Mouse (Mus musculus) MEL (cell line): ENCODE measurements around the gene Slc9a3r2. TPM values are rescaled to one million over a fixed set of nuclear protein-coding genes. Genes with fewer than 3 reads are reported as not detected.
A peak's percentile ranks its signal among the peaks of the same experiment; 100 is the strongest.

Source experiments
- DNase-seq: peaks from one replicate; pipeline ENCODE4 v3.0.0; 2011; ENCODE audit warnings: low read depth, low spot score
- H3K27ac ChIP-seq: 2 replicates; pipeline ENCODE4 v1.5.1; 2012; ENCODE audit warnings: low read depth, mild to moderate bottlenecking, control low read depth, low read length, moderate library complexity; ENCODE audit not compliant: control insufficient read depth
- H3K27me3 ChIP-seq, 2 experiments: fragments of 150-350 bp in 1 of 2; sonication (generic) in 1 of 2; 2 replicates each; pipeline ENCODE4 v1.6.1; 2012; ENCODE audit warnings: low read length in 2 of 2, mild to moderate bottlenecking in 2 of 2, improper control_type of control experiment in 1 of 2, moderate library complexity in 1 of 2; ENCODE audit not compliant: insufficient read depth in 2 of 2, control insufficient read depth in 1 of 2
- H3K36me3 ChIP-seq, 2 experiments: 2 replicates each; pipeline ENCODE4 v1.6.1; 2012 to 2014; ENCODE audit warnings: low read length in 2 of 2, improper control_type of control experiment in 1 of 2, inconsistent platforms in 1 of 2, mild to moderate bottlenecking in 1 of 2; ENCODE audit not compliant: insufficient read depth in 2 of 2, control insufficient read depth in 1 of 2
- H3K4me1 ChIP-seq, 2 experiments: fragments of 150-350 bp in 1 of 2; sonication (generic) in 1 of 2; 2 replicates each; pipeline ENCODE4 v1.6.1; 2012; ENCODE audit warnings: low read length in 2 of 2, improper control_type of control experiment in 1 of 2, mild to moderate bottlenecking in 1 of 2; ENCODE audit not compliant: insufficient read depth in 2 of 2, control insufficient read depth in 1 of 2
- H3K4me3 ChIP-seq, 2 experiments: fragments of 150-350 bp in 1 of 2; sonication (generic) in 1 of 2; 2 replicates each; pipeline ENCODE4 v1.5.1; 2012; ENCODE audit warnings: low read depth in 2 of 2, low read length in 2 of 2, mild to moderate bottlenecking in 2 of 2, moderate library complexity in 2 of 2, control low read depth in 1 of 2, improper control_type of control experiment in 1 of 2; ENCODE audit not compliant: control insufficient read depth in 1 of 2, insufficient read depth in 1 of 2
- H3K79me2 ChIP-seq: 2 replicates; pipeline ENCODE4 v1.6.1; 2012; ENCODE audit warnings: mild to moderate bottlenecking, low read length, moderate library complexity; ENCODE audit not compliant: control insufficient read depth, poor library complexity, insufficient read depth
- H3K9ac ChIP-seq: 2 replicates; pipeline ENCODE4 v1.6.1; 2012; ENCODE audit warnings: low read depth, mild to moderate bottlenecking, control low read depth, low read length, moderate library complexity; ENCODE audit not compliant: control insufficient read depth, poor library complexity, severe bottlenecking
- H3K9me3 ChIP-seq: fragments of 150-350 bp; sonication (generic); replicated peaks from 2 replicates; pipeline ENCODE4 v1.6.1; 2012; ENCODE audit warnings: mild to moderate bottlenecking, low read length, improper control_type of control experiment, moderate library complexity; ENCODE audit not compliant: insufficient read depth
- BHLHE40 ChIP-seq: IDR thresholded peaks from 2 replicates; pipeline ENCODE4 v1.6.1; 2012; ENCODE audit warnings: low read depth, mild to moderate bottlenecking, inconsistent platforms, low read length, improper control_type of control experiment, borderline replicate concordance
- CHD1 ChIP-seq: IDR thresholded peaks from 2 replicates; pipeline ENCODE4 v1.6.1; 2012; ENCODE audit warnings: low read depth, mild to moderate bottlenecking, inconsistent platforms, low read length, improper control_type of control experiment
- E2F4 ChIP-seq: IDR thresholded peaks from 2 replicates; pipeline ENCODE4 v1.6.1; 2011; ENCODE audit warnings: low read depth, low read length, improper control_type of control experiment, borderline replicate concordance
- ELF1 ChIP-seq: IDR thresholded peaks from 2 replicates; pipeline ENCODE4 v1.6.1; 2014; ENCODE audit warnings: low read depth, mild to moderate bottlenecking, inconsistent platforms, low read length, improper control_type of control experiment, moderate library complexity
- EP300 ChIP-seq, 2 experiments: IDR thresholded peaks; 2 replicates each; pipeline ENCODE4 v1.6.1; 2011; ENCODE audit warnings: improper control_type of control experiment in 2 of 2, low read length in 2 of 2, low read depth in 1 of 2, mild to moderate bottlenecking in 1 of 2
- ETS1 ChIP-seq: IDR thresholded peaks from 2 replicates; pipeline ENCODE4 v1.6.1; 2012; ENCODE audit warnings: low read depth, mild to moderate bottlenecking, inconsistent platforms, low read length, improper control_type of control experiment, moderate library complexity
- GABPA ChIP-seq: IDR thresholded peaks from 2 replicates; pipeline ENCODE4 v1.6.1; 2012; ENCODE audit warnings: low read depth, mild to moderate bottlenecking, inconsistent platforms, low read length, improper control_type of control experiment, moderate library complexity
- GATA1 ChIP-seq: IDR thresholded peaks from 2 replicates; pipeline ENCODE4 v1.6.1; 2011; ENCODE audit warnings: low read depth, low read length, improper control_type of control experiment
- HCFC1 ChIP-seq: IDR thresholded peaks from 2 replicates; pipeline ENCODE4 v1.6.1; 2012; ENCODE audit warnings: low read depth, mild to moderate bottlenecking, inconsistent platforms, low read length, improper control_type of control experiment, moderate library complexity
- MAFK ChIP-seq: IDR thresholded peaks from 2 replicates; pipeline ENCODE4 v1.6.1; 2011; ENCODE audit warnings: low read depth, mild to moderate bottlenecking, low read length, improper control_type of control experiment, borderline replicate concordance
- MAX ChIP-seq: IDR thresholded peaks from 2 replicates; pipeline ENCODE4 v1.6.1; 2011; ENCODE audit warnings: low read length, improper control_type of control experiment
- MAZ ChIP-seq: IDR thresholded peaks from 2 replicates; pipeline ENCODE4 v1.6.1; 2012; ENCODE audit warnings: low read depth, mild to moderate bottlenecking, inconsistent platforms, low read length, improper control_type of control experiment
- MEF2A ChIP-seq: IDR thresholded peaks from 2 replicates; pipeline ENCODE4 v1.6.1; 2014; ENCODE audit warnings: low read depth, mild to moderate bottlenecking, inconsistent platforms, low read length, improper control_type of control experiment; ENCODE audit not compliant: poor library complexity, insufficient replicate concordance, severe bottlenecking; ENCODE audit errors: extremely low read depth
- MXI1 ChIP-seq: IDR thresholded peaks from 2 replicates; pipeline ENCODE4 v1.6.1; 2011; ENCODE audit warnings: mild to moderate bottlenecking, low read depth, low read length, improper control_type of control experiment
- MYC ChIP-seq: IDR thresholded peaks from 2 replicates; pipeline ENCODE4 v1.6.1; 2011; ENCODE audit warnings: low read depth, mild to moderate bottlenecking, low read length, improper control_type of control experiment, moderate library complexity
- NELFE ChIP-seq: IDR thresholded peaks from 2 replicates; pipeline ENCODE4 v1.6.1; 2011; ENCODE audit warnings: low read depth, low read length, improper control_type of control experiment
- NRF1 ChIP-seq: IDR thresholded peaks from 2 replicates; pipeline ENCODE4 v1.6.1; 2014; ENCODE audit warnings: low read depth, mild to moderate bottlenecking, inconsistent platforms, low read length, improper control_type of control experiment, moderate library complexity; ENCODE audit not compliant: poor library complexity, insufficient read depth, severe bottlenecking
- POLR2A ChIP-seq, 2 experiments: IDR thresholded peaks; 2 replicates each; pipeline ENCODE4 v1.6.1; 2011 to 2012; ENCODE audit warnings: low read length in 2 of 2, mild to moderate bottlenecking in 2 of 2, control low read depth in 1 of 2, improper control_type of control experiment in 1 of 2, low read depth in 1 of 2, moderate library complexity in 1 of 2; ENCODE audit not compliant: control insufficient read depth in 1 of 2, insufficient read depth in 1 of 2, poor library complexity in 1 of 2
- POLR2AphosphoS2 ChIP-seq: IDR thresholded peaks from 2 replicates; pipeline ENCODE4 v1.6.1; 2011; ENCODE audit warnings: low read length, improper control_type of control experiment
- RAD21 ChIP-seq: IDR thresholded peaks from 2 replicates; pipeline ENCODE4 v1.6.1; 2011; ENCODE audit warnings: mild to moderate bottlenecking, low read depth, low read length, improper control_type of control experiment
- SIN3A ChIP-seq: IDR thresholded peaks from 2 replicates; pipeline ENCODE4 v1.6.1; 2012; ENCODE audit warnings: low read length, improper control_type of control experiment, inconsistent platforms
- SMC3 ChIP-seq: IDR thresholded peaks from 2 replicates; pipeline ENCODE4 v1.6.1; 2011; ENCODE audit warnings: low read depth, low read length, improper control_type of control experiment
- TBP ChIP-seq: IDR thresholded peaks from 2 replicates; pipeline ENCODE4 v1.8.0; 2011; ENCODE audit warnings: low read depth, low read length, improper control_type of control experiment
- TCF12 ChIP-seq: IDR thresholded peaks from 2 replicates; pipeline ENCODE4 v1.6.1; 2014; ENCODE audit warnings: low read depth, mild to moderate bottlenecking, inconsistent platforms, low read length, improper control_type of control experiment, moderate library complexity
- UBTF ChIP-seq: IDR thresholded peaks from 2 replicates; pipeline ENCODE4 v1.6.1; 2012; ENCODE audit warnings: low read depth, mild to moderate bottlenecking, inconsistent platforms, low read length, improper control_type of control experiment, moderate library complexity, borderline replicate concordance; ENCODE audit not compliant: insufficient read depth
- USF1 ChIP-seq: IDR thresholded peaks from 2 replicates; pipeline ENCODE4 v1.6.1; 2014; ENCODE audit warnings: low read depth, mild to moderate bottlenecking, inconsistent platforms, low read length, improper control_type of control experiment, moderate library complexity
- USF2 ChIP-seq, 2 experiments: IDR thresholded peaks; 2 replicates each; pipeline ENCODE4 v1.6.1; 2011 to 2012; ENCODE audit warnings: improper control_type of control experiment in 2 of 2, low read length in 2 of 2, borderline replicate concordance in 1 of 2, inconsistent platforms in 1 of 2, low read depth in 1 of 2, mild to moderate bottlenecking in 1 of 2; ENCODE audit not compliant: insufficient read depth in 1 of 2
- ZC3H11A ChIP-seq: IDR thresholded peaks from 2 replicates; pipeline ENCODE4 v1.6.1; 2012; ENCODE audit warnings: low read depth, mild to moderate bottlenecking, inconsistent platforms, low read length, improper control_type of control experiment
- ZKSCAN1 ChIP-seq: IDR thresholded peaks from 2 replicates; pipeline ENCODE4 v1.6.1; 2012; ENCODE audit warnings: low read depth, mild to moderate bottlenecking, inconsistent platforms, low read length, improper control_type of control experiment, moderate library complexity
- polyA plus RNA-seq, 2 experiments: library from polyadenylated mRNA; stranded (reverse) in 1 of 2; unstranded in 1 of 2; fragments of >175 nt in 1 of 2; fragments of >200 nt in 1 of 2; gene quantifications; 2 replicates each; pipeline versions ENCODE4 v1.2.1 to v1.2.4; 2012; ENCODE audit warnings: low replicate concordance in 2 of 2, low read depth in 1 of 2; ENCODE audit not compliant: insufficient read length in 2 of 2, insufficient read depth in 1 of 2, missing spikeins in 1 of 2
- total RNA-seq: library from RNA; depleted of rRNA; stranded (reverse); fragments of 300-350 nt; gene quantifications from 2 replicates; pipeline ENCODE4 v1.2.3, GENCODE M21; 2012

The Slc9a3r2 gene
- total and polyA plus RNA-seq, 3 experiments: 0.96 to 3.5 TPM; not detected in 1

- TF ChIP-seq UBTF (no peak), POLR2AphosphoS2 (peak; percentile 44; the same call in 1 of the 2 replicates), GATA1 (no peak), E2F4 (no peak; the same call in 1 of the 2 replicates), EP300 (IDR thresholded peaks at IDR 0.05; ENCODE audit: low read depth in 1 of 2, low read length in 2 of 2) (no peak), NELFE (peak; percentile 82), USF2 (IDR thresholded peaks at IDR 0.05; ENCODE audit: borderline replicate concordance in 1 of 2, insufficient read depth in 1 of 2, low read depth in 1 of 2, low read length in 2 of 2) (no peak), MXI1 (peak; percentile 94), ELF1 (no peak), MAX (no peak; the same call in 1 of the 2 replicates)
These were observed 46.0 kb upstream of the Slc9a3r2 start, which contains the start of the genes Gfer and Noxo1 (continued) for GRCm38 (mm10) chr17:24696011-24696697.

GRCm38 (mm10) chr17:24695326-24696010 lies 45.3 kb upstream of the Slc9a3r2 start:
- no peak for TF ChIP-seq NELFE
- no peak for TF ChIP-seq SMC3
- no peak for TF ChIP-seq USF1
- TF ChIP-seq SIN3A: 0 out of 2 replicates have a peak, but pooled peaks have one; percentile 58
- no peak for TF ChIP-seq NRF1
- TF ChIP-seq BHLHE40: no peak
- 0 out of 2 replicates have a peak, but pooled peaks have one; percentile 4 for TF ChIP-seq MAX
- no peak for TF ChIP-seq ZKSCAN1
- TF ChIP-seq HCFC1: no peak; the same call in 1 of the 2 replicates
- no peak for TF ChIP-seq GABPA
- TF ChIP-seq POLR2AphosphoS2: no peak; the same call in 1 of the 2 replicates
- TF ChIP-seq CHD1: 0 out of 2 replicates have a peak, but pooled peaks have one; percentile 36
- no peak for TF ChIP-seq E2F4
- TF ChIP-seq MAFK: no peak
- TF ChIP-seq MAZ: no peak
- no peak; the same call in 1 of the 2 replicates for TF ChIP-seq MXI1
- TF ChIP-seq RAD21: no peak
- TF ChIP-seq EP300 (IDR thresholded peaks at IDR 0.05; ENCODE audit: low read depth in 1 of 2, low read length in 2 of 2): no peak
- TF ChIP-seq TCF12: no peak
- TF ChIP-seq TBP: no peak
- no peak; a peak in 1 of 4 replicates for TF ChIP-seq POLR2A (IDR thresholded peaks at IDR 0.05; ENCODE audit: control insufficient read depth in 1 of 2, insufficient read depth in 1 of 2, low read depth in 1 of 2, low read length in 2 of 2, poor library complexity in 1 of 2)
- no peak for TF ChIP-seq UBTF
- no peak for TF ChIP-seq ETS1
- no peak for TF ChIP-seq ZC3H11A
- 0 out of 2 replicates have a peak, but pooled peaks have one; percentile 4 for TF ChIP-seq MYC
- TF ChIP-seq USF2 (IDR thresholded peaks at IDR 0.05; ENCODE audit: borderline replicate concordance in 1 of 2, insufficient read depth in 1 of 2, low read depth in 1 of 2, low read length in 2 of 2): no peak
- no peak for TF ChIP-seq MEF2A
- H3K4me1 ChIP-seq: peaks cover 2 to 10% of the 10 kb centered on the region in 2 experiments; a peak in 1 of 4 replicates

More at GRCm38 (mm10) chr17:24695326-24696010, 45.3 kb upstream of the Slc9a3r2 start:
- Histone ChIP-seq H3K79me2 (peaks cover 8% of the 10 kb centered on the region), H3K9ac (peak overlapping the region; percentile 85), H3K9me3 (no peaks in the 10 kb centered on the region), H3K36me3 (peaks cover 0 to 2% of the 10 kb centered on the region in 2 experiments; a peak in 1 of 4 replicates), H3K27me3 (no peaks in the 10 kb centered on the region), H3K27ac (peak overlapping the region; percentile 75), H3K4me3 (peak overlapping the region; percentile 78 to 99)
- no peak for DNase-seq
